Mouse (Mus musculus): ENCODE measurements at regions not wholly inside any gene's neighbourhood (a gene's known extent, or its start where the extent isn't known, plus 50 kb on each side); places are given as distances from the start of the nearest gene placed in this dataset.

- DNase-seq: peak; percentile 78 to 82
- intact Hi-C loops (cut with DNase I): loop anchor here (2.0 kb wide), 1 partner anchor 51 kb away; the partner anchor contains the start of gene Fhl2
Measured at GRCm38 (mm10) chr1:43247609-43248008, 50.8 kb upstream of the Fhl2 start.

DNA sequence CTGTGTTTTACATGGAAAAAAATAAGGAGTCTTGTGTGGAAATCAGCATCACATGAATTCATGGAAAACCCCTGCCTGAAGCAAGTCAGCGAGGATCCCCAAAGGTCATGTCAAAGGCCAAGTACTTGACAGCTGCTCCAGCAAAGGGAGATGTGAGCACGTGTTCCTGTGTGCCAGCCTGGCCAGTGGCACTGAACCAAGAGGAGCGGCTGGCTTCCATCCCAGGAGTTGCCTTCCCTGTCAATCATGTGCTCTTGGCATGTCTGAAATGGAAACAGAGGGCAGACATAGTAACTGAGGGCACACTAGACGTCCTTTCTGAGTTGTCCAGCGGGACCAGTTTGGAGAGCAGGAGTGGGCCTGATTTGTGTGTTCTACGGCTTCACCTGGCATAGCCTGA lies 53.5 kb upstream of the Fhl2 start:
- intact Hi-C loops (cut with DNase I): no loop called here

GRCm38 (mm10) chr1:43251356-43251755 lies 54.6 kb upstream of the Fhl2 start:
- DNase-seq: no peak
- intact Hi-C loops (cut with DNase I): no loop called here

More for the DNA sequence above, 53.5 kb upstream of the Fhl2 start:
- DNase-seq: peak; percentile 92

DNA sequence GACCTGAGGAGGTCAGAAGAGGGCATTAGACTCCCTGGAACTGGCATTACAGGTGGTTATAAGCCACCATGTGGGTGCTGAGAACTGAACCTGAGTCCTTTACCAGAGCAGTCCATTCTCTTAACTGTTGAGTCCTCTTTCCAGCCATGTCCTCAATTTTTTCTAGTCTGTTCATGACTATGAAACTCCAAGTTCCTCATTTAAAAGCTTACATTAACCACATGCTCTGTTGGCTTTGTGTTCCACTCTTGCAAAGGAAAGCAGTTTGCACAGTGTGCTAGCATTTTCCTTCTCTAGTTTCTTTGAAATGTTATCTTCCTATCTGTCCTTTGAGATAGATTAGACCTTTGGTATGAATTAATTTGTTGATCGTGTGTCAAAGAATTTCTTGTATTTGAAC lies 57.3 kb upstream of the Fhl2 start:
- intact Hi-C loops (cut with DNase I): no loop called here
- DNase-seq: no peak

- no peak for DNase-seq
- intact Hi-C loops (cut with DNase I): no loop called here
Measured at GRCm38 (mm10) chr1:43256078-43256477, 59.3 kb upstream of the Fhl2 start.

DNA sequence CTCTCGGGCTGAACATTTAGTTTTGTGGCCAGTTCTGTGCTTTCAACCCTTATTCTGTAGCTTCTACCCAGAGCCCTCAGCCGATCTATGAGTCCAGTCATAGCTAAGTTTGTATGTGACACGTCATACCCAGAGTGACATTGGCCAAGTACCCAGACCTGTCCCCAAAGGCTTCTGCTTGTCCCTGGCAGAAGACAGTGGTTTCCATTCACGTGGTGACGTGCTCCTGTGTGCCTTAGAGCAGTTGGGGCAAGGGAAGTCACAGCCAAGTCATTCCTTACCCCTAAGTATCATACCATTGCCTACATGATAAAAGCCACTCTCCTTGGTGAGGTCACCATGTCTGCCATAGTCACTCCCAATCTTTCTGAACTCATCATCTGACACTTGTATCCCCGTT lies 61.1 kb upstream of the Fhl2 start:
- DNase-seq: peak; percentile 63 to 87
- intact Hi-C loops (cut with DNase I): loop anchor here (2.0 kb wide), 1 partner anchor 61 kb away; the partner anchor contains the start of gene Fhl2

GRCm38 (mm10) chr1:43259841-43260240 lies 63.1 kb upstream of the Fhl2 start:
- intact Hi-C loops (cut with DNase I): loop anchor here (2.0 to 5.0 kb wide), 2 partner anchors 63 to 343 kb away; partner anchors contain the start of gene Fhl2
- DNase-seq: peak; percentile 86 to 90

- intact Hi-C loops (cut with DNase I): loop anchor here (5.0 kb wide), 1 partner anchor 343 kb away; no protein-coding TSS in a partner anchor
- no peak for DNase-seq
Measured at GRCm38 (mm10) chr1:43260491-43260890, 63.7 kb upstream of the Fhl2 start.

- intact Hi-C loops (cut with DNase I): loop anchor here (1.0 to 5.0 kb wide), 4 partner anchors 121 to 347 kb away; no protein-coding TSS in a partner anchor
- peak; percentile 89 to 90 for DNase-seq
Measured at GRCm38 (mm10) chr1:43264407-43264889, 67.7 kb upstream of the Fhl2 start.

DNA sequence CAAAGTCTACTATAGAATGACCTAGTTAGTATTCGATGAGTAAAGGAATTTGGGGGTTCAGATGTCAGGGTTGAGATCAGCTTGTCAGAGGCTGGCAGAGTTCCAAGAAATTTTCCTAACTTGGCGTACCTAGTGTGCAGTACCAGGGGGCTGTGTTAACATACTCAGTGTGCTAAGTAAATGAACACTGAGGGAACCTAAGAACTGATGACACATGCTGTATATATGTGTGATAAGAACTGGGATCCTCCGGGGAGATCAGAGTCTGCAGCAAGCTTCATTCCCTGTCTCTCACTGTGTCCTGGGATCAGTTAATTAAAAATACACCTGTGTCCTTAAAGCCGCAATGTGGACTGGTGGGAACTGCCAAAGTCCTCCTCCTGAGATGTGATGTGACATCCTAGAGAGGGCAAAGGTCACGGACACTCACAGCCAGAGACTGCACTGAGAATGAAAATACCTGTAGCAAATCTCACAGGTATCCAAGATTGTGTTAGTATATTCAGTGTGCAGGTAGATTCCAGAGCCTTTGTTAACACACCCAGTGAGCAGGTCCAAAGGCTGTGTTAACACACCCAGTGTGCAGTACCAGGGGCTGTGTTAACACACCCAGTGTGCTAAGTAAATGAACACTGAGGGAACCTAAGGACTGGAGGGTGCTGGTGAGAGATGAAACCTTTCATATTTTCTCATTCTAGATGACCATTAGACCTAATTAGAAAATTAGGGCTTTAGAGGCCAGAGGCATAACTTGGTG lies 69.1 kb upstream of the Fhl2 start:
- intact Hi-C loops (cut with DNase I): no loop called here
- no peak for DNase-seq

GRCm38 (mm10) chr1:43269685-43270084 lies 72.9 kb upstream of the Fhl2 start:
- intact Hi-C loops (cut with DNase I): no loop called here
- peak in 1 of 2 experiments; percentile 46 for DNase-seq

GRCm38 (mm10) chr1:43273236-43273868 lies 76.6 kb upstream of the Fhl2 start:
- no peak for DNase-seq
- intact Hi-C loops (cut with DNase I): no loop called here

- DNase-seq: no peak
- intact Hi-C loops (cut with DNase I): no loop called here
Measured at GRCm38 (mm10) chr1:43291736-43292135, 95.0 kb upstream of the Fhl2 start.

DNA sequence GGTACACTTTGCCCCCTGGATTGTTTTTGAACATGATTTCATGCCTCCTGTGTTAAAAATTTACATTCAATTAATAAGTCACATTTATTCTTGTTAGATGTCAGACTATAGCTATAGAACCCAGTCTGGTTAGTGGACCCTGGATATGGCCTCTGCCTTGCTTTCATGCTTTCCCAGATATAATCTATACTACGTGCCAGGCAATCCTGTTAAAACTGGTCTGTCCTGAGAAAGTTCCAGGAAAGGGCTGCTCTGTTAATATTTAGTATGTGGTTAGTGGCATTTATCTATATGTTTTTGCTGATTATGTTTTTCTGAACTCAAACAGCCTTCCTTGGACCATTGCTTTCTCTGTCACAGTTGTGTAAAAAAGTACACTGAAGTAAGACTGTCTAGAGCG lies 95.8 kb upstream of the Fhl2 start:
- DNase-seq: no peak
- intact Hi-C loops (cut with DNase I): no loop called here

DNA sequence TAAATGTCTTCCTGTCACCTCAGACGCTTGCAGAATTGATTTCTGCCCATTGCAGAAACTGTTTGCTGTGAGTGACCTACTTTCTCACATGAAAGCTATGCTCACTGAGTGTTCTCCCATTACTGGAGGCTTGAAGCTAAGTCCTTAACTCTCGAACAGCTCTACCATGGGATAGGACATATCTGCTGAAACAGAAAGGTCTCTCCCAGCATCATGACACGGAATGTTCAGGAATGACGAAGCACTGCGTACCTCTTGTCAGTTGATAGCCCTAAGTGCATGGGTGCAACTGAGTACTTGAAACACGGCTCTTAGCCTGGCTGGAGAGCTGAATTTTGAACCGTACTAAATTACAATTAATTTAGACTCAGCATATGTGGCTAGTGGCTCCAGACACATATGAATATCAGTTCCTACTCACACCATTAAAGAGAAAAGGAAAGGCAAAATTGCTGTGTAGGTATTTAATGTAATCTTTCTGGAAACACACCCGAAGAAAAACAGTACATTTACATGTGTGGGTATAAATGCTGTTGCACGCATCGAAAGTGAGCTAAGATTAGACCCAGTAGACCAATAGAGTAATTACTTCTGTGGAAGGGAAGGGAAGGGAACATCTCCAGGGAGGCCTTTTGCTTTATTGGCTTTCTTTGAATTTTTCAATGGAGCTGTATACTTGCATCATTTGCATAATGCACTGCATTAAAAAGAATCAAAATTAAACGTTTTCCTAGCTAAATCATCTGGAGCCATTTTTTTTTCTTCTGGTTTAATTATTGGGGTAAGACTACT lies 97.6 kb upstream of the Fhl2 start:
- intact Hi-C loops (cut with DNase I): no loop called here

GRCm38 (mm10) chr1:43297579-43297978 lies 100.8 kb upstream of the Fhl2 start:
- intact Hi-C loops (cut with DNase I): no loop called here
- no peak for DNase-seq

More for the DNA sequence above, 97.6 kb upstream of the Fhl2 start:
- DNase-seq: no peak

DNA sequence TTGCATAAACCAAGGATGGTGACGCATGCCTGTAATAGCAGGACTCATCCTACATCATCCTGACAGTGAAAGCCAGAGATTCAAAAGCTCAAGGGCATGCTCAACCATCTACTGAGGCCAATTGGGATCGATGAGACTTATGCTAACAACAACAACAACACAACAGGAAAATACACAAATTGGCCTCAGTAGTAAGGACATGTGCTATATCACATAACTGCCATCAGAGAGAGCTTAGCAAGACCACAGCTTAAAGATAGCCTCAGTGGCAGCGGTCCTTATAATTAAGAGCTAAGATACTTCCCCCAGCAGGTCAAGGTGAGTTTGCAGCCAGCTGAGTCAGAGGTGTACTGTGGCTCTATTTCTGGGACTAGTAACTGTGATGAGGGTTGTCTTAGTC lies 102.0 kb upstream of the Fhl2 start:
- intact Hi-C loops (cut with DNase I): loop anchor here (1.0 kb wide), 2 partner anchors 337 to 440 kb away; no protein-coding TSS in a partner anchor
- no peak for DNase-seq

- peak; percentile 42 to 58 for DNase-seq
- intact Hi-C loops (cut with DNase I): loop anchor here (1.0 to 5.0 kb wide), 4 partner anchors 113 to 439 kb away; no protein-coding TSS in a partner anchor
Measured at GRCm38 (mm10) chr1:43299490-43300302, 102.9 kb upstream of the Fhl2 start.

DNA sequence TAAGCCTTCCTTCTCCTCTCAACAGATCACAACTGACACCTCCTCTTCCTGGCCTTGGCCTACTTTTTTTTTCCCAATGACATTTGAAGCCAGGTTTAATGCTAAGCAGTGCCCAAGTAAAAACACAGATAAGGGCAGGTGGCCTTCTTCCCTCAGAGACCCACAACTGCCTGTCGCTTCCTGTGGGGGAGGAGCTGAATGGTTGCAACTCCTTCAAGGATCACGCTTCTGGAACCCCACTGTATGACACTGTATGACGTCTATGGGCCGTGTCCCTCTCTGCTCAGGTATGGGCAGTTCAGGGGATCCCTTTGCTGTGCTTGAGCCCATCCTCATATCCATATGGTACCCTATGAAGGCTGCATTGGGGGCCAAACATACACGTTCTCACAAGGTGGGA lies 103.9 kb upstream of the Fhl2 start:
- intact Hi-C loops (cut with DNase I): loop anchor here (5.0 kb wide), 2 partner anchors 112 to 237 kb away; no protein-coding TSS in a partner anchor
- DNase-seq: no peak
